Mouse (Mus musculus) hindbrain, embryonic 16.5 days (tissue): ENCODE results near the gene Etl4. TPM values are rescaled to one million over a fixed set of nuclear protein-coding genes. Genes with fewer than 3 reads are reported as not detected.

Experiments used
- ATAC-seq: fragments of 200-750 bp; cut with Nextera tagmentation; 2 replicates; pipeline ENCODE4 v1.8.0; 2017; ENCODE audit warnings: moderate TSS enrichment, moderate library complexity
- H3K27ac ChIP-seq: fragments of 300-500 bp; sonication (generic); 2 replicates; pipeline ENCODE4 v1.5.1; 2014; ENCODE audit warnings: low read depth, mild to moderate bottlenecking, control low read depth, low read length, moderate library complexity
- H3K27me3 ChIP-seq: fragments of 300-500 bp; sonication (generic); replicated peaks from 2 replicates; pipeline ENCODE4 v1.6.1; 2014; ENCODE audit warnings: low read length; ENCODE audit not compliant: control insufficient read depth, insufficient read depth
- H3K36me3 ChIP-seq: fragments of 300-500 bp; sonication (generic); 2 replicates; pipeline ENCODE4 v1.6.1; 2014; ENCODE audit warnings: mild to moderate bottlenecking, low read length, moderate library complexity, mixed read lengths; ENCODE audit not compliant: control insufficient read depth, insufficient read depth
- H3K4me1 ChIP-seq: fragments of 300-500 bp; sonication (generic); 2 replicates; pipeline ENCODE4 v1.6.1; 2014; ENCODE audit warnings: low read depth, low read length; ENCODE audit not compliant: control insufficient read depth, insufficient read depth
- H3K4me2 ChIP-seq: fragments of 300-500 bp; sonication (generic); 2 replicates; pipeline ENCODE4 v1.6.1; 2014; ENCODE audit warnings: mild to moderate bottlenecking, low read length, control low read depth, moderate library complexity
- H3K4me3 ChIP-seq: fragments of 300-500 bp; sonication (generic); 2 replicates; pipeline ENCODE4 v1.5.1; 2014; ENCODE audit warnings: mild to moderate bottlenecking, low read length, control low read depth, moderate library complexity
- H3K9ac ChIP-seq: fragments of 300-500 bp; sonication (generic); 2 replicates; pipeline ENCODE4 v1.6.1; 2014; ENCODE audit warnings: low read depth, mild to moderate bottlenecking, control low read depth, low read length, moderate library complexity
- H3K9me3 ChIP-seq: fragments of 300-500 bp; sonication (generic); 2 replicates; pipeline ENCODE4 v1.6.1; 2014; ENCODE audit warnings: mild to moderate bottlenecking, low read length, moderate library complexity; ENCODE audit not compliant: control insufficient read depth
- WGBS: fragments of 180-500 bp; shearing (Covaris S2); extraction: QIAGEN DNeasy Blood & Tissue Kit; methylation state at CpG from one replicate; pipeline ENCODE4 v1.1.7; 2014; 5-methylcytosine and 5-hydroxymethylcytosine counted together
- polyA plus RNA-seq: library from polyadenylated mRNA; unstranded; fragments of >200 nt; fragmentation: Nextera tagmentation; extraction: Ambion mirVana; gene quantifications from 2 replicates; pipeline ENCODE4 v1.2.1, GENCODE M21; 2015

Gene Etl4
- polyA plus RNA-seq, 1 experiment from 2014 or later: 5.0 TPM

DNA sequence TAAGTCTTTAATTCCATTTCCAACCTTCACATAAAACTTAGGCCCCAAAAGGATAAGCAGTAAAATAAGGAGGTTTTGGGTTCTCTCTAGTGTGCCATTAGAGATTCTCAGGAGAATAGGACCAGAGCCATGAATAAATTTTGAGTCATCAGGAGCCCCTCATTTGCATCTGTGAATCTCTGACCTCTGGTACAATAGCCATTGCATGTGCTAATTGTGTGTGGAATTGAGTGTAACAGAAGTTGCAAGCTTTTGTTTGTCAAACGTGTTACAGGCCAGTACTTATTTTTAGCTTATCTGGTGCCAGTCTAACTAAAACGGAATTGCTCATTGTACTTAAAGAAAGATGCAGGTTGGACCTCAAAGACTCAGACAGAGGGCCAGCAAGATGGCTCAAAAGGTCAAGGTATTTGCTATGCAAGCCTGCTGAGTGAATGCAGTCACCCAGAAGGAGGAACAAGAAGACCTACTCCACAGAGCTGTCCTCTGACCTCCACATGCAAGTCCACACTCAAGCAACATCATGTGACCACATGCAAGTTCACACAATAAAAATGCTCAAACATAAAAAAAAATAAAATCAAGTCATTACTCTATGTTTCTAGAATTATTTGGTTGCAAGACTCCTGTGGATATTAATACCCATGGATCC lies 576.7 kb downstream of the Etl4 start:
- H3K9me3 ChIP-seq: no peaks in the 10 kb centered on the region

GRCm38 (mm10) chr2:20489090-20489489 lies 579.5 kb downstream of the Etl4 start:
- no peaks in the 10 kb centered on the region for H3K4me1 ChIP-seq
- no peak overlapping the region for H3K27ac ChIP-seq
- no peaks in the 10 kb centered on the region for H3K27me3 ChIP-seq
- no peak for ATAC-seq
- no peaks in the 10 kb centered on the region for H3K9me3 ChIP-seq
- 90% methylated on average over 3 of the region's 3 CpGs for WGBS
- no peak overlapping the region for H3K4me3 ChIP-seq
- no peak overlapping the region for H3K4me2 ChIP-seq
- H3K9ac ChIP-seq: no peak overlapping the region
- no peaks in the 10 kb centered on the region for H3K36me3 ChIP-seq

More for the DNA sequence above, 576.7 kb downstream of the Etl4 start:
- H3K4me3 ChIP-seq: no peak overlapping the region
- H3K27me3 ChIP-seq: no peaks in the 10 kb centered on the region
- 15% methylated on average over 2 of the region's 2 CpGs for WGBS
- no peak overlapping the region for H3K9ac ChIP-seq
- no peak overlapping the region for H3K4me2 ChIP-seq
- H3K4me1 ChIP-seq: no peaks in the 10 kb centered on the region
- H3K27ac ChIP-seq: no peak overlapping the region
- ATAC-seq: no peak
- H3K36me3 ChIP-seq: no peaks in the 10 kb centered on the region

- H3K4me3 ChIP-seq: no peak overlapping the region
- WGBS: 33% methylated on average over 2 of the region's 2 CpGs
Measured at GRCm38 (mm10) chr2:20492125-20492524, 582.5 kb downstream of the Etl4 start.

DNA sequence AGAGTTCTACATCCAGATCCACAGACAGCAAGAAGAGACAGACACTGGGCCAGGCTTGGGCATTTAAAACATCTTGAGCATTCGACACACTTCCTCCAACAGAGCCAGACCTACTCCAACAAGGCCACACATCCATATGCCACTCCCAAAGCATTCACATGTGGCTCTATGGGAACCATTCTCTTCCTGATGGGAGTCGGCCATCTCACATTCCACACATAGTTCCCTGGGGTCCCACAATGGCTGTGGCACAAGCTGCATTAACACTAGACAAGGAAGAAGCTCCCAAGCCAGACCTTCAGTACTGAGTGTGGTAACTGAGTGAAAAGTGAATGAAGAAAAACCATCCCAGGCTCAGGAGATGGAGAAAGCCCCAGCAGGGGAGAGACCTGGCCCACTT lies 584.2 kb downstream of the Etl4 start:
- no peak overlapping the region for H3K27ac ChIP-seq
- H3K4me3 ChIP-seq: no peak overlapping the region
- no peak for ATAC-seq
- H3K4me2 ChIP-seq: no peak overlapping the region
- H3K9me3 ChIP-seq: no peaks in the 10 kb centered on the region
- WGBS: 63% methylated on average over 2 of the region's 2 CpGs
- no peaks in the 10 kb centered on the region for H3K4me1 ChIP-seq
- no peak overlapping the region for H3K9ac ChIP-seq
- no peaks in the 10 kb centered on the region for H3K36me3 ChIP-seq
- no peaks in the 10 kb centered on the region for H3K27me3 ChIP-seq

More at GRCm38 (mm10) chr2:20492125-20492524, 582.5 kb downstream of the Etl4 start:
- H3K9ac ChIP-seq: no peak overlapping the region
- no peak overlapping the region for H3K27ac ChIP-seq
- H3K4me1 ChIP-seq: no peaks in the 10 kb centered on the region
- no peak for ATAC-seq
- no peaks in the 10 kb centered on the region for H3K27me3 ChIP-seq
- H3K36me3 ChIP-seq: no peaks in the 10 kb centered on the region
- no peaks in the 10 kb centered on the region for H3K9me3 ChIP-seq
- H3K4me2 ChIP-seq: no peak overlapping the region

GRCm38 (mm10) chr2:20494666-20495065 lies 585.1 kb downstream of the Etl4 start:
- Histone ChIP-seq H3K4me3 (no peak overlapping the region), H3K27me3 (no peaks in the 10 kb centered on the region), H3K27ac (no peak overlapping the region), H3K4me1 (no peaks in the 10 kb centered on the region), H3K36me3 (no peaks in the 10 kb centered on the region), H3K9me3 (no peaks in the 10 kb centered on the region), H3K4me2 (no peak overlapping the region), H3K9ac (no peak overlapping the region)
- WGBS: 15% methylated on average over 3 of the region's 3 CpGs
- ATAC-seq: peak; percentile 75

DNA sequence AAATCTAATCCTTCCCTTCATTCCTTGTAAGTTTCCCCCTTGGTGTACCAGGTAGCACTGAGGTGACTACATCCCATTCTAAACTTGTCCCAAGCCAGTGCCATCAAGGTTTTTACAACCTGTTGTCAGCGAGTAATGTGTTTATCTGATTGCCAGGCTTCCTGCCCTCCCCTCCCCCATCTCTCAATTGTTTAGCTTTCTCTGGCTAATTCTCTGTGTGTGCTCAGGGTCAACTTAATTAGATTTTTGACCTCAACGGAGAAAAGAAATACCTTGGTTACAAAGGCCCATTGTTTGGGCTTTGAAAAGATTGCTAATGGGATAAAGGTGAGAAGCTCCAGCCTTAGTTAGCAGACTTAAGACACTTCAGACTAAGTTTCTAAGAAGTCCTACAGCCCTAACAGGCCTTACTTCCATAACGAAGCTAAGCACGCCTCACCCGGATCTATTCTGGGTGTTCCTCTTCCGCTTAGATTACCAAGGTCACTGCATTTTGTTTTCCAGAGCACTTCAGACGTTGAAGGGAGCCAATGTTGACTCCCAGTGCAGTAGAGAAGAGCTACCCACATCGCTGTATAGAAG lies 586.7 kb downstream of the Etl4 start:
- Histone ChIP-seq H3K9me3 (peaks cover 3% of the 10 kb centered on the region; the same call in 1 of the 2 replicates), H3K9ac (no peak overlapping the region), H3K27ac (no peak overlapping the region), H3K4me3 (no peak overlapping the region), H3K36me3 (no peaks in the 10 kb centered on the region), H3K4me1 (no peaks in the 10 kb centered on the region), H3K4me2 (no peak overlapping the region), H3K27me3 (no peaks in the 10 kb centered on the region)
- ATAC-seq: no peak
- WGBS: 42% methylated on average over 8 of the region's 8 CpGs

DNA sequence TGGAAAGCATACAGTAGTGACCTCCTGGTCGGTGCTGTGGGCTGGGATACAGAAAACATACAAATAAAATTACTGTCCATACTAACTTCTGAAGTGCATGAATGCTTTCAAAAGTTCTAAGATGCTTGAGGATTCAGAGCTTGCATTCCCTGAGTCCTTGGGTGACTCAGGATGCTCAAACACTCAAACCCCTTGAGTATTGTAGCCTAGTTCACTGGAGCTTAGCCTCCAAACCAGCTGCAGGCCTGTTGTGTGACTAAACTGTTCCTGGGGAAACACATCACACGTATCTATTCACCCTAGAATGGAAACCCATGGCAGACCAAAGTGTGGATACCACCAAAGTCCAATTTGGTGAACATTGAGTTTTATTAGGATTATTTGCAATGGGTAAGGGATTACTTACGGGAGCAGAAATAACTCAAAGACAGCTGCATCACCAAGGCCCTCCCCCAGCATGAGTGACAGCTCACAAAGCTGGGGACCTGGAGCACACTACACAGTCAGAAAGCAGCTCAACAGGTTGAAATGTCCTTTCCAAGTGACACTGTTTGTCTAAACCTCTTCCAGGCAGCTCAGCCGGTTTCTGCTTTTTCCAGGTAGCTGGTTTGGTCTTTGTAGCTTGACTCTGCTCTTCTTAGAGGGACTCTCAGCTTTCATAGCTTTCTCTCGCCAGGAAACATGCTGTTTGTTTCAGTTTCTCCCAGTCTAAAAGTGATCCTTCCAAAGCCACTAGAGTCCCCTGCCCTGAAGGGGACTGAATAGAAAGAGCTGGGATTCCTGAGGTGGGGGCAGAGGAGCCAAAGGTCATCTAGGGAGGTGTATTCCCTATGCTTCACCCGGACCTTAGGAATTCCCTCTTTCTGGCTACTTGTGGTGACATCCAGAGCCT lies 598.5 kb downstream of the Etl4 start:
- Histone ChIP-seq H3K27me3 (no peaks in the 10 kb centered on the region), H3K4me3 (no peak overlapping the region), H3K9ac (no peak overlapping the region), H3K36me3 (no peaks in the 10 kb centered on the region), H3K9me3 (no peaks in the 10 kb centered on the region), H3K4me2 (no peak overlapping the region), H3K4me1 (no peaks in the 10 kb centered on the region), H3K27ac (no peak overlapping the region)
- ATAC-seq: no peak
- WGBS: 65% methylated on average over 6 of the region's 6 CpGs

GRCm38 (mm10) chr2:20508724-20509052 lies 599.1 kb downstream of the Etl4 start:
- no peaks in the 10 kb centered on the region for H3K4me1 ChIP-seq
- H3K27ac ChIP-seq: no peak overlapping the region
- no peak overlapping the region for H3K4me2 ChIP-seq
- H3K27me3 ChIP-seq: no peaks in the 10 kb centered on the region
- WGBS: 80% methylated on average over 3 of the region's 3 CpGs
- no peak overlapping the region for H3K9ac ChIP-seq
- H3K9me3 ChIP-seq: no peaks in the 10 kb centered on the region
- ATAC-seq: no peak
- no peaks in the 10 kb centered on the region for H3K36me3 ChIP-seq
- no peak overlapping the region for H3K4me3 ChIP-seq

- Histone ChIP-seq H3K4me1 (no peaks in the 10 kb centered on the region), H3K4me2 (no peak overlapping the region), H3K9me3 (no peaks in the 10 kb centered on the region), H3K27me3 (no peaks in the 10 kb centered on the region), H3K9ac (no peak overlapping the region), H3K4me3 (no peak overlapping the region), H3K36me3 (no peaks in the 10 kb centered on the region), H3K27ac (no peak overlapping the region)
- no peak for ATAC-seq
- 62% methylated on average over 2 of the region's 2 CpGs for WGBS
Measured at GRCm38 (mm10) chr2:20510061-20510460, 600.5 kb downstream of the Etl4 start.
